Mouse (Mus musculus): ENCODE results near the gene Tmem119.
A peak's percentile ranks its signal among the peaks of the same experiment; 100 is the strongest.

The Tmem119 gene

GRCm38 (mm10) chr5:113761585-113761984 is 38.7 kb downstream of the Tmem119 start:
- DNase-seq (ENCODE audit: low spot score), result no peak

- no peak for DNase-seq (ENCODE audit: low spot score)
These were observed 44.8 kb downstream of the Tmem119 start for GRCm38 (mm10) chr5:113755347-113756030.

DNA sequence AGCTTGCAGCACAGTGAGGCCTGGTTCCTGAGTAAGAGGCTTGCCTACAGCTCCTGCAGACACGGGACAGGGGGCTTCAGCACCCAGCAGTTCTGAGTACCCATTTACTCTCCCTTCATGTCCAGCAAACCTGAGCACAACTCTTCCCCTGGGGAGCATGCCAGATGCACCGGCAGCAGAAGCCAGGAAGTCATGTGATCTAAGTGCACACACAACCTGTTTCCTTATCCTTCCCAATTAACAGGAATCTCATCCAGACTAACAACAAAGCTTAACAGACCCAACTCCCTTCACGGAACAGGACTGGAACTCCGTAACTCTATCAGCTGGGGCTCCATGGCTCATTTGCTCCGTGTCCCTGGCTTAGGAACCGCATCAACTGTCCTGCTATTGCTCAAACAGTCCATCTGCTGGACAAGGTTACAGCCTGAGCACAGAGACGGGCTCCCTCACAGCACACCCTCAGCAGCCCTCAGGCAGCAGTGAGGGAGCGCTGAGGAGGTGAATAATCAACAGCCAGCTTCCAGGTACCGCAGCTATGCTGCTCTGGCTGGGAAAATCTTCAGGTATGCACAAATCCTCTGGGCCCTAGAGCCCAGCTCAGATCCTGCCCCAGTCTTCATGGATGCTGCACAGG is 48.7 kb downstream of the Tmem119 start:
- peak; percentile 69 for DNase-seq (ENCODE audit: low spot score)

GRCm38 (mm10) chr5:113748556-113749331 is 51.6 kb downstream of the Tmem119 start:
- DNase-seq (ENCODE audit: low spot score), result no peak

DNA sequence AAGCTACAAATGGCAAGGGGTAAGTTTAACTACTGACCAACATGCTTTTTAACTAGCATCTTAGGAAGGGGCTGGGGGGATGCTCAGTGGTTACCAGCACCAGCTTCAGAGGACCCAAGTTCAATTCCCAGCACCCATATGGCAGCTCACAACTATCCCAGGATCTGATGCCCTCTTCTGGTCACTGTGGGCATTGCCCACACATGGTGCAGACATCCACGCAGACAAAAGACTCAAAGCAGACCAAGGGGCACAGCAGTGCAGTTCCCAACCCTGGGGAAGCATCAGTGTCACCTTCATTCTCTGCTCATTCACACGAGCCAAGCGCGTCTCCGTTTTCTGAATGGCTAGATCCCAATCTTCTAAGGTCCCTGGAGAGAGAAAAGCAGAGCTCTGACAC is 52.7 kb downstream of the Tmem119 start:
- no peak for DNase-seq (ENCODE audit: low spot score)

All from MN1 (cell line).